ENCODE assay signal across 34 mouse cellular contexts in the genomic region with DNA sequence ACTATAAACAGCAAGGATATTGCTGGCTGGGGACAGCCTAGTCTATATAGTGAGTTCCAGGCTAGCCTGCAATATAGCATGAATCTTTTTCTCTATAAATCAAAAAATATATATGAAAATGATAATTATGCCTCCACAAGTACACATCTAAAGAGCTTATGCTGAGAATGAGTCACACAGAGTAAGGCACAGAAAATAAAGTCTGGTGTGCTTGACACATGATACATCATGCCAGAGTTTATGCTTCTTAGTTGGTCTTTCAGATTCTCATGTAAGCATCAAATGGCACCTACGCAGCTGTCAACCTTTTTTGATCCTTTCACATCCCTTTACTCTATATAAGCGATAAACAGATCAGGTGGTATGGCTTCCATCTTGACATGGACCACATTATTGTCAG.
"Had no signal": no experiment of that assay in that cellular context is flagged by ENCODE, and none has a peak within 500 bp of the region (broad histone marks: within the 10 kb centered on the region; RNA-seq: fewer than 3 reads in every experiment).

No protein-coding gene starts in this region.

- H3K4me3 ChIP-seq: heart, embryonic 10.5 days; heart, embryonic 12.5 days; heart, embryonic 13.5 days; heart, embryonic 15.5 days; hindbrain, embryonic 10.5 days; hindbrain, embryonic 12.5 days; hindbrain, embryonic 13.5 days; hindbrain, embryonic 15.5 days; intestine, embryonic 15.5 days; kidney, embryonic 15.5 days; layer of hippocampus, adult 2 months had no signal

- ATAC-seq: hindbrain, embryonic 16.5 days; hindbrain, postnatal 0 days; inflammation-experienced regulatory T-cells, adult 6 months; intestine, embryonic 15.5 days; intestine, embryonic 16.5 days; intestine, postnatal 0 days had no signal

- H3K27ac ChIP-seq: heart, embryonic 10.5 days; heart, embryonic 13.5 days; heart, embryonic 15.5 days; hindbrain, embryonic 10.5 days; hindbrain, embryonic 12.5 days; hindbrain, embryonic 13.5 days; hindbrain, embryonic 14.5 days; hindbrain, embryonic 15.5 days; hindbrain, postnatal 0 days; intestine, embryonic 15.5 days; kidney, embryonic 15.5 days; kidney, postnatal 0 days had no signal

- DNase-seq: heart, postnatal 10 days; heart, postnatal 14 days; heart, postnatal 36 days; heart, postnatal 4 days; kidney, adult 11 months; kidney, adult 18-20 months; kidney, adult 2 months; kidney, adult 8-10 months; kidney, adult 9 months; kidney, postnatal 10 days; kidney, postnatal 14 days; kidney, postnatal 25 days; kidney, postnatal 36 days; kidney, postnatal 4 days; layer of hippocampus, adult 9-11 months; layer of hippocampus, postnatal 36 days had no signal
